Mouse (Mus musculus): ENCODE measurements around the gene Olfr1230.

The Olfr1230 gene

DNA sequence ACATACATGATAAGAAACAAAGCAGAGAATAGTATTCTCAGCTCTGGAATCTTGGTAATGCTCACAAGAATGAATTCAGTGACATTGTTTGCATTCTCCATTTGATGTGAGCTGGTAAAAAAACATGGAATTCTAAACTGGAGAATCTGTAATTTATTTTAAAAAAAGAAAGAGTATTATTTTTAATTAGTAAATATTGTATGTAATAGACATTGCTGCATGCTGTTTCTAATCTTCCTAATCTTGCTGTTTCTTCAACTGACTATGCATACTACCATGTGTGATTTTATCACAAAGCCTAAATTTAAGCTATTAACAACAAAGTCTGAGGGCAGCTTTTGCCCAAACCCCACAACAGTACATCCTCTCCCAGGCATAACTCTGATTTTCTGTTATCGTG, at the start of gene Olfr1230:
Gene Olfr1230 (minus strand): TSS at position 101 of the 400 bp plus-strand sequence.
- no peak for DNase-seq

DNA sequence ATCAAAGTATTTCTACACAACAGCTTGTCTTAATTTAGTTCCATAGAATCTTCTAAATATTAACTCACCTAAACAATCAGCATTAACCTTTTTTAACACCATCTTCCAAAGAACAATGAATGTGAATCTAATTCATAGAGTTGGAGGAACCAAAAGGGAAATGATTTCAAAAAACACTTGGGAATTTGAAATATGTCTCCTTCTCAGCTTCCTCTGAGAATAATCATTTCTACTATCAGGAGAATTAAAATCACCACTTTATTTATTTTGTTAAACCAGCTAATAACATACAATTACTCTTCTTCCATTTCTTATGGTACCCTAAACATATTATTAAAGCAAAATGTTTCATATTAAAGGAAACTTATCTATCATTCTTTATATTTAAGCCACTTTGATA, 45.2 kb upstream of the Olfr1230 start, which contains the start of gene Olfr1233:
Gene Olfr1233 (minus strand): TSS at position 101 of the 400 bp plus-strand sequence.
- DNase-seq, result no peak

DNA sequence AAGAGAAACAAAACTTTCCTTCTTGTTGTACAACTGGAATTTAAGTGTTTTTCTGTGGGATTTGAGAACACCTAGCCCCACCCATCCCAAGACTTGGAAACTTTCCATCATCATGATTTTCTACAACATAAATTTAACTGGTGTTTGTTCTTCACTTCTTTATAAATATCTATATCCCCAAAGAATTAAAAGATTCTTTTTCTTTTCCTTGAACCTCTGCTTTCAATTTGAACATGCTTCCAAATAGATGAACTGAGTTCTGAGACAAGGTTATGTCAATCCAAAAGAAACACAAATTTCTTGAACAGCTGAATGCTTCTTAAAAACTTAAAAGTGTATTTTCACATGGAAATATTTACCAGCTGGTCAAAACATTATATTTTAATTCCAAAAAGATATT, 32.5 kb upstream of the Olfr1230 start, which contains the start of gene Olfr1232:
Gene Olfr1232 (minus strand): TSS at position 101 of the 400 bp plus-strand sequence.
- no peak for DNase-seq

DNA sequence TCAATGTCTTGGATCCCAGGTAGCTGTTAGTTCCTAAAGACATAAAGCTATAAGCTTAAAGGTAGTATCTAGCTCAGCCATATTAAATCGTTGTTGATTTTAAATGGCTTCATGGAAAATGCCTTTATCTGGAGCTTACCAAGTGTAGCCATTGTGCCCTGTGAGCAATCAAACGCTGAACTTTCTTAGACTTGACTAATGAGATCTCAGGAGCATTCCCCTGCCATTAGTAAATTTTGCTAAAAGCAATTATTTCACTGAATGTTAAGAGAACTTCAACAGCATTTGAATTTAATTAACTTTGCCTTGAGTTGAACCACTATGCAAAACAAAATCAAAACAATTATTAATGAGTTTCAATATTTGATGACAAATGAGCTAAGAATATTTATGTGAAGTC, 9.9 kb upstream of the Olfr1230 start, which contains the start of gene Olfr1231:
Gene Olfr1231 (minus strand): TSS at position 101 of the 400 bp plus-strand sequence.
- no peak for DNase-seq

DNA sequence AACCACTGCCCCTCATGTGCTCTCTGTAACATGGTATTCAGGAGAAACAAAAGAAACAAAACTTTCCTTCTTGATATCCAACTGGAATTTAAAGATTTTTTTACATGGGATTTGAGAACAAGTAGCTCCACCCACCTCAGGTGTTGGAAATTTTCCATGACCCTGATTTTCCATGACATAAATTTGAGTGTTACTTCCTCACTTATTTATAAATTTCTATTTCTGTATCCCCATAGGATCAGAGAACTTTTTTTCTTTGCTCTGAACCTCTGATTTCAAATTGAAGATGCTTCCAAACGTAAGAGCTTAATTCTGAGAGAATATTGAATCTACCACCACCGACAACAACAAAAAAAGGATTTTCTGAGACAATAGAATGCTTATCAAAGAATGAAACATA, 9.2 kb downstream of the Olfr1230 start, which contains the start of gene Olfr1229:
Gene Olfr1229 (minus strand): TSS at position 101 of the 400 bp plus-strand sequence.
- DNase-seq, result no peak

DNA sequence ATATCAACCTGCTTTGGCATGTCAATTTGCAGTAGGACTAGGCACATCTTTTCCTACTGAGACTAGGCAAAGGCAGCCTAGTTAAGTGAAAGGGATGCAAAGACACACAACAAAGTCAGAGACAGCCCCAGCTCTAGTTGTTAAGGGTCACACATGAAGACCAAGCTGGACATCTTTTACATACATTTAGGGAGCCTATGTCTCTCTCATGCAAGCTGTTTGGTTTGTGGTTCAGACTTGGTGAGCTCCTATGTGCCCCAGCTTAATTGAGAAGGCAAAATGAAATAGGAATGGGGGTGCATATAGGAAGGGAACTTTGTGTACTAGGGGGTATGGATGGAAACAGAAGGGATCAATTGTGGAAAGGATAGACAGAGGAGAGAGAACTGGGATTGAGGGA, 43.1 kb downstream of the Olfr1230 start, which contains the start of gene Olfr1228:
Gene Olfr1228 (minus strand): TSS at position 101 of the 400 bp plus-strand sequence.
- no peak for DNase-seq
